Mouse (Mus musculus) B cell, adult 2 months (primary cell): ENCODE measurements around the gene Lpin2.
A peak's percentile ranks its signal among the peaks of the same experiment; 100 is the strongest.

Experiments
- DNase-seq, 2 experiments: peaks; one replicate each; pipeline ENCODE4 v3.0.0; 2022

Lpin2 gene

GRCm38 (mm10) chr17:71203998-71204808, 21.8 kb downstream of the Lpin2 start:
- peak in 1 of 2 experiments; percentile 21 for DNase-seq

GRCm38 (mm10) chr17:71204809-71205091, 22.4 kb downstream of the Lpin2 start:
- peak in 1 of 2 experiments; percentile 19 for DNase-seq

- DNase-seq = no peak
These were observed 24.0 kb downstream of the Lpin2 start for GRCm38 (mm10) chr17:71206136-71206893.

- DNase-seq = no peak
These were observed 24.9 kb downstream of the Lpin2 start for GRCm38 (mm10) chr17:71207268-71207667.

- no peak for DNase-seq
These were observed 26.0 kb downstream of the Lpin2 start for GRCm38 (mm10) chr17:71208376-71208775.

GRCm38 (mm10) chr17:71208921-71209320, 26.6 kb downstream of the Lpin2 start:
- DNase-seq = no peak

- DNase-seq = no peak
These were observed 27.6 kb downstream of the Lpin2 start for GRCm38 (mm10) chr17:71209936-71210335.

GRCm38 (mm10) chr17:71211962-71212646, 29.7 kb downstream of the Lpin2 start:
- DNase-seq = no peak

- DNase-seq = no peak
These were observed 31.3 kb downstream of the Lpin2 start for GRCm38 (mm10) chr17:71213666-71214065.

GRCm38 (mm10) chr17:71214514-71215240, 32.3 kb downstream of the Lpin2 start:
- DNase-seq = peak; percentile 34 to 36

- peak; percentile 54 to 59 for DNase-seq
These were observed 33.0 kb downstream of the Lpin2 start for GRCm38 (mm10) chr17:71215241-71215839.

GRCm38 (mm10) chr17:71216263-71216662, 33.9 kb downstream of the Lpin2 start:
- no peak for DNase-seq

GRCm38 (mm10) chr17:71217111-71217685, 34.8 kb downstream of the Lpin2 start:
- DNase-seq = no peak

GRCm38 (mm10) chr17:71221383-71221782, 39.0 kb downstream of the Lpin2 start:
- DNase-seq = no peak

- peak; percentile 29 to 43 for DNase-seq
These were observed 41.3 kb downstream of the Lpin2 start for GRCm38 (mm10) chr17:71223676-71224075.

GRCm38 (mm10) chr17:71224521-71224920, 42.2 kb downstream of the Lpin2 start:
- DNase-seq = peak; percentile 40

- peak; percentile 62 to 64 for DNase-seq
These were observed 42.7 kb downstream of the Lpin2 start for GRCm38 (mm10) chr17:71225091-71225490.

GRCm38 (mm10) chr17:71227128-71227895, 45.0 kb downstream of the Lpin2 start:
- DNase-seq = no peak

- DNase-seq = no peak
These were observed 46.3 kb downstream of the Lpin2 start for GRCm38 (mm10) chr17:71228651-71229050.

GRCm38 (mm10) chr17:71230108-71230709, 47.8 kb downstream of the Lpin2 start:
- no peak for DNase-seq

- DNase-seq = no peak
These were observed 49.6 kb downstream of the Lpin2 start for GRCm38 (mm10) chr17:71231998-71232397.
